Mouse (Mus musculus) neural tube, embryonic 10.5 days (tissue): Measurements from ENCODE around the gene Crybb1.
A peak's percentile ranks its signal among the peaks of the same experiment; 100 is the strongest.

Experiments
- DNase-seq: peaks from one replicate; pipeline ENCODE4 v3.0.0-alpha.2; 2017; ENCODE audit warnings: low spot score; ENCODE audit errors: extremely low spot score

Gene Crybb1

GRCm38 (mm10) chr5:112266011-112266777 lies 10.6 kb downstream of the Crybb1 start:
- DNase-seq, result no peak

GRCm38 (mm10) chr5:112270764-112271541 lies 15.3 kb downstream of the Crybb1 start:
- DNase-seq, result no peak

GRCm38 (mm10) chr5:112272934-112273333 lies 17.3 kb downstream of the Crybb1 start:
- no peak for DNase-seq

DNA sequence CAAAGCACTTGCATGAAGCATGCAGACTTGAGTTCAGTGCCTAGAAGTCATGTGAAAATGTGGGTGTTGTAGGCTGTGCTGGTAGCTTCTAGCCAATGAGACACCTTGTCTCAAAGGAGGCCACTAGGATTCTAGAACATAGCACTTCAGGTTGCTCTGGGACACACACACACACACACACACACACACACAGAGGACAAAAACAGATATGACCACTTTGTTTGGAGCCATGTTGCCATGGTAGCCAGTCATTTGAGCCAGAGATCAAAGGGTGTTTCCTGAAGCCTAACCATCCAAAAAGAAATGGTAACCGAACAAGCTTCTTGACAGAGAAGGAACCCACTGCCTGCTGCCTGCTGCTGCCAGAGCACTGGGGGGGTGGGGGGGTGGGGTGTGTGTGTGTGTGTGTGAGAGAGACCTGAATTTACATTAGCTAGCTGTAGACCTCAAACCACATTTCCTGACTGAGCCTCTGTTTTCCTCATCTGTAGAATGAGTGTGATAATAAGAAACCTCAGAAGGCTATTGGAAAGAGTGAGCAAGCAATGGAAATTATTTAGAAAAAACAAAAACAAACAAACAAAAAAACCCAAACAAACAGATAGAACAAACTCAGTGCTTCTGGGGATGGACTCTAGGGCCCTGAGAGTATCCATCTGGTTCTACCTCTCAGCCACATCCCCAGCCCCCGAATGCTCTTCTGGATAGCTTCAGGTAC lies 18.3 kb downstream of the Crybb1 start:
- no peak for DNase-seq

- DNase-seq, result no peak
Observed at GRCm38 (mm10) chr5:112275021-112275804, 19.6 kb downstream of the Crybb1 start.

GRCm38 (mm10) chr5:112276267-112276873 lies 20.8 kb downstream of the Crybb1 start, which contains the start of gene Tpst2:
Gene Tpst2 (plus strand): TSS chr5:112276691.
- peak; percentile 99 for DNase-seq

GRCm38 (mm10) chr5:112276907-112277348 lies 21.3 kb downstream of the Crybb1 start:
- no peak for DNase-seq

DNA sequence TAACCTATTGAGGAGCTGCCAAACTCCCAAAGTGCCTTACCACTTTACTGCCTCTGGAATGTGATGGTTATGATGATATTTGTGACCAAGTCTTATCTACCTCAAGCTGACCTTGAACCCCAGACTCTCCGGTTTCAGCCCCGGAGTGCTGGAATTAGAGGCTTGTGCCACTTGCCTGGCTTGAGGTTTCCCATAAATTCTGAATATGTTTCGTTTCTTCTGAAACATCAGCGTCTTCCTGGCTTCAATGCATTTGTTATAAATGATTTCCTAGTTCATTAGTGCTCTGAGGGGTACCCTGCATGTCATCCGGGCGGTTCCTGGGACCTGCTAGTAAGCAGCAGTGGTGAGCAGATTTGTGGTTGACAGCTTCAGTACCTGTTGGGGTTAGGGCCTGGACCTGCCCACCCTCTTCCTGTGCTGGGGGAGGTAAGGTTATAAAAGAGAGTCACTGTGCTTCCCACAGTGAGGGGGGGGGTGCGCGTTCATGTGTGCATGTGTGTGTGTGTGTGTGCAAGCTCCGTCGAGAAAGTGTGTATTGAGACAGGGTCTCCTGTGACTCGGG lies 22.4 kb downstream of the Crybb1 start:
- no peak for DNase-seq

DNA sequence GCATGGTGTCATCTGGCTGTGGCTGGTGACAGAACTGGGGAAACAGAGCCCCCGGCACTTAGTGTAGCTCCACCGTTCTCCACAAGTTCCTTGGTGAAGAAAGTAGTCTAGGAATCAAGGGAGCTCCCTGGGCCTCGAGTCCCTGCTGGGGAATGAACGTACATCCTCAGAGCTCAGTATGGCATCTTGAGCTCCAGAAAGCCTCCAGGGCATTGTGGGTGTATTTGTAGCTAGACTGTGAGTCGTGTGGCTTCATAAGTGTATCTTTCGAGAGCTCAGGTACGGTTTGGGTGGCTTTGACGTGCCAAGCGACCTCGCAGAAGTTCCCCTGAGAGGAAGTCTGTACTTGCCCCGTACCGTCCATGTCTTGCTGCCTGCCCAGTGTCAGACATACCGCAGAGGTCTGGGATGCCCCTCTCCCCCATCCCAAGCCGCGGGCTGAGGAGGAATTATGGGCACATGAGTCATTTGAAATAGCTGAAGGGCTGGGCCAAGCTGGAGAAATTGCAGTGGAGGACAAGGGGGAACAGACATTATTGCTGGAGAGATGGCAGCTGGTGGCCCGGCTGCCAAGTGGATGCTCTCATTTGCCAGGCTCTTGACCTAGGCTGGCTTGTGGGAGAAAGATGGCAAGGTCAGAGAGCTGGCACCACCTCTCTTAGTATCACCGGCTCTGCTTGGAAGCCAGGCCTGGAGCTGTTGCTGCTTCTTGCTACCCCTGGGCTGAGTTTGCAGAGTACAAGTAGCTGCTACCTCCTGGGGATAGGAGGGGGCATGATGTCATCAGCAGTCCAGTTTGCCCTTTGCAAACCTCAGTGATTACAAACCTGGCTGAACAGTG lies 23.8 kb downstream of the Crybb1 start:
- DNase-seq, result no peak

GRCm38 (mm10) chr5:112280151-112280550 lies 24.5 kb downstream of the Crybb1 start:
- DNase-seq, result no peak

DNA sequence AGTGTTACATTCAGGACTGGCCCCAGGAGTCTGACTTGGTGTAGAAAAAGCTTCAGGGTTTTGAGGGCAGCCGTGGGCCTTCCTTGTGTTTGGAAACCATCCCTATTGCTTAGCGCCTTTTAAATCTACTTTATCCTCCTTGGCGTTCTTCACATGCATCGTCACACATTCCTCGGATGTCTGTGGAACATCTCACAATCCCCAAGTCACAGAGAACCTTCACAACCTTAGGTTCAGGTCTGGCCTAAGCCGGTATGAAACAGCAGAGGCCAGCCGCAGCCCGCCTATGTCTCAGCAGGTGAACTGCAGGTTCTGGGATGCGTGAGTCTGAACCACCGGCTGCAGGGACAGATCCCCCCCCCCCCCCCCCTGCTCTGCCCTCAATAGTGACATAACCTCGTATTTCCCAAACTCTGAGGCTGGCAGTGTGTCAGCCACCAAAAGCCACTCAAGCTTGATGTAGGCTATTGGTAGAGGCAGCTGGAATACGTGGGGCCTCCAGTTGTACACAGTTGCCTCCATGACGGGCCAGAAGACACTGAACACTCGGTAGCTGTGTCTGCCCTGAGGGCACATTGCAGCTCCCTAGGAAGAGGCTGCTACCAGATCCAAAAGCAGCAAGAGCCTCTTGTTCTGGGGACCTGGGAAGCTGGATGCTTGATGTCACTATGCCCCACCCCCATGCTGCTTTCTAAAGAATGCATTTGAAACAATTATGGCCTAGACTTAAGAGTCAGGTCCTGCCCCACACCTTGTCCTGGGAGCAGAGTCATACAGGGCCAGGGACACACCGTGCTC lies 25.4 kb downstream of the Crybb1 start:
- no peak for DNase-seq

GRCm38 (mm10) chr5:112281676-112282075 lies 26.1 kb downstream of the Crybb1 start:
- DNase-seq, result no peak

- DNase-seq, result no peak
Observed at GRCm38 (mm10) chr5:112282123-112282779, 26.6 kb downstream of the Crybb1 start.

DNA sequence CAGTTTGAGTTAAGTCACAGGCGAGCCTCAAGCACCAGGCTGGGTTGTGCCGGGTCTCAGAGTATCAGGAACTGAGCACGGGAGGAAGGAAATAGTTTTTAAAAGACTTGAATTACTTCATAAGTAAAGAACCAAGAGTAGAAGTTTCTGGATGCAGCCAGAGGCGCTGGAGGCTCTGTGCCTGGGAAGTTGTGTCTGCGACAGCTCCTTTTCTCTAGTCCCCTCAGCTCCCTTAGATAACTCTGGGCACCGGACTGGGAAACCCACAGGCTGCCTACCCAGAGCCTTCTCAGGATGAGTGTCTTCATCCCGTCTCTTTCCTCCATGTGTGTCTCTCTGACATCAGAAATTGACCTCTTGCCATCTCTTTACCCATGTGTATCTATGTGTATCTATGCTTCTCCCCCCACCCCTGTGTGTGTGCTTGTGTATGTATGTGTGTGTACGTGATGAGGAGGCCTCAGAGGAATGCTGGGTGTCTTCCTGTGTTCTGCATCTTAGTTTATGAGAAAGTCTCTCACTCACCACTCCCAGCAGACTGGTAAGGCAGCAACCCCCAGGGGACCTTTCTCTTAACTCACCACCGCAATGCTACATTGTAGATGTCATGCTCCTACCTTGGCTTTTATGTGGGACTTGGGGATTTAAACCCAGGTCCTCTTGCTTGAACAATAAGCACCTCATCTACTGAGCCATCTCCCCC lies 27.3 kb downstream of the Crybb1 start:
- no peak for DNase-seq

DNA sequence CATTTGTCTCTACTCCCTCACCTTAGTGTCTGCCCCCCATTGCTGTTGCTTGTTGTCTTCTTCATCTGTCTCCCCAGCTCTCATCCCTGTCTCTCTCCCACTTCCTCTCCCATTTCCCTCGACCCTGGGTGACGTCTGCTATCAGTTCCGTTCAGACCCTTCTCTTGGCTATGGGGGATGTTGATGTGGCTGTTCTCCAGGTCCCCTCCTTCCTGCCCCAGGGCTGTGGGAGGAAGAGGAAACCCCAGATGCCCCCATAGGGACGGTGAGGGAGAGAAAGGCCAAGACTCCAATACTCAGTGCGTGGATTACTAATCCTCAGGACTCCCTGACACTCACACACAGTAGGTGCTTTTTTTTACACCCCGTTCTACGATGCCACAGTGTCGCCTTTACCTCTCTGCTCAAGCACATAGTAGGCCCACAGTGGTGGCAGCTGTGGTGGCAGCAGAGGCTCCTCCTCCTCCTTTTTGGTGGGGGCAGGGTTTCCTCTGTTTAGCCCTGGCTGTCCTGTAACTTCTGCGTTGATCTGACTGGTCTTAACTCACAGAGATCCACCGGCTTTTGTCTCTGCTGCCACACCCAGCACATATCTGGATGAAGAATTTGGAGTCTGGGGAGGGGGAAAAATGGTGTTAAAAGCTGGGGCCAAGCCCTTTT lies 28.1 kb downstream of the Crybb1 start:
- DNase-seq, result no peak

DNA sequence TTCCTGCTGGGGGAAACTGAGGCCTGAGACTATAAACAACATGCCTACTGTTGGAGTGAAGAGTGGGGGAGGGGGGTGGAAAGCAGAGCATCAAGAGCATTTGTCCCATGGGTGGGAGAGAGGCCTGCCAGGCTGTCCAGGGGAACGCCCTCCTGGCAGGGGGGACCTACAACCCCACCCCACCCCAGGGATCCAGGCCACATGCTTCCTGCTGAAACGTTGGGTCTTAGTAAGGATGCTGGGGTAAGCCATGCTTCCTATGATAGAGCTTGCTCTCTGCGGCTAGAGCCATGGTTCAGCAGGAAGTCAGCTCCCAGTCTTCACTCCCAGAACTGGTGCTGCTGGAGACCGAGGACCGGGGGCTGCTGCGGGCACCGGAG lies 28.6 kb downstream of the Crybb1 start:
- no peak for DNase-seq

DNA sequence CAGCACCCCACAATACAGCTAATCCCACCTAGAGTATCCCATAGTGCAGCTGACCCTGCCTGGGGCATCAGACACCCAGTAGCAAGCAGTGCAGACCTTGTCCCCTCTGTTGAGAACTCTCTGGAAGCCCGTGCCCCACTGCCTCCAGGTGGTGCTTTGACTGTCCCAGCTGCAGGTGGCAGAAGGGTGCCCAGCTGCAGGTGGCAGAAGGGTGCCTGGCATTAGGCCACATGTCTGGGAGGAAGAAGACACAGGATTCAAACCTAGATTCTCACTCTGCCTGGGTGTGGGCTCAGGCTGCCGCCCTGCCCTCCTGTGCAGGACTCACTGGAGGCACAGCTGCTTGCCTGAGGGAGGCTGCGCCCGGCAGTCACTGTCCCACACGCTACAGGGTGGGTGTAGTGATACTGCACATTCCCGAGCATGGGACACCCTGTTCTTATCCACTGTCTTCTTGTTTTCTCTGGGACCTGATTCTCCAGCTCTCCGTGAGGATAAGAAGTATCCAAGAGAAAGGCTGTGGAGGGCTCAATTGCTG lies 30.0 kb downstream of the Crybb1 start:
- DNase-seq, result no peak
